Mouse (Mus musculus) brain, embryonic 18.5 days (tissue): Measurements from ENCODE around the gene Robo1.

Experiments
- DNase-seq: peaks from one replicate; pipeline ENCODE4 v3.0.0-alpha.2; 2012; ENCODE audit warnings: low read depth, low spot score

Robo1 gene

DNA sequence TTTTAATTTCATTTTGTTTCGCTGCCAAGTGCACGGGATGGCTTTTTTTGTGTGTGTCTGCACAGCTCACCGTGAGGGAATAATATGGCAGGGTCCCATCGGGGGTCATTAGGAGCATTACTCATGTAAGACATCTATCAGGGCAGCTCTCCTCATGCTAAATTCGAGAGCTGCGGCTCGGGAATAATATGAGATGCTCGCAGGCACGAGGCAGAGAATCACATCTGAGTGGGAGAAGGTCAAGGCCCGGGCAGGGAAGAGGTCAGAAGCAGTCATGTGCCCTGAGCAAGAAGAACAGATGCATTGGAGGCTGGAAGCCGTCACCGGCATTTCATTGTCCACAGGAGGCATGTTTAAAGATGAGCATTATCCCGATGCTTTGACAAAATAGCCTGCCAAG is 370.3 kb downstream of the Robo1 start:
- DNase-seq: no peak

- no peak for DNase-seq
Observed at GRCm38 (mm10) chr16:72678947-72679558, 370.9 kb downstream of the Robo1 start.

GRCm38 (mm10) chr16:72685604-72686479 is 377.7 kb downstream of the Robo1 start:
- no peak for DNase-seq

GRCm38 (mm10) chr16:72686480-72687053 is 378.5 kb downstream of the Robo1 start:
- no peak for DNase-seq

DNA sequence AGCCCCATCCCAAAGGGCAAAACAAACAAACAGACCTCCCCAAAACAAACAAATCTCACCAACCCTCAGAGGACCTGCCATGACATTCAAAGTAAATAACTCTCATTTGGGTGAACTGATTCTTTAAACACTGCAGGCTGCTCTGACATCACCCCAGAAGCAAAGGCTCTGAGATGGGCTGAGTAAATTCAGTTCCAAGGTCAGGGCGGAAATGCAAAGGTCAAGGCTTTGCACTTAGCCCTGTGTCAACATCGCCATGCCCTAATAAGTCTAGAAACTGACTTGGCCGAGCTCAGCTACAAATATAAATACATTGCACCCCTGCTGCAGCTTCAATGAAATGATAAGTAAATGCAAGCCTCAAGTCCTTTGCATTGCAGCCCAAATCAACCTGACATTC is 379.5 kb downstream of the Robo1 start:
- DNase-seq: no peak

- no peak for DNase-seq
Observed at GRCm38 (mm10) chr16:72688185-72688681, 380.1 kb downstream of the Robo1 start.

GRCm38 (mm10) chr16:72691909-72692308 is 383.8 kb downstream of the Robo1 start:
- DNase-seq: peak; percentile 20

DNA sequence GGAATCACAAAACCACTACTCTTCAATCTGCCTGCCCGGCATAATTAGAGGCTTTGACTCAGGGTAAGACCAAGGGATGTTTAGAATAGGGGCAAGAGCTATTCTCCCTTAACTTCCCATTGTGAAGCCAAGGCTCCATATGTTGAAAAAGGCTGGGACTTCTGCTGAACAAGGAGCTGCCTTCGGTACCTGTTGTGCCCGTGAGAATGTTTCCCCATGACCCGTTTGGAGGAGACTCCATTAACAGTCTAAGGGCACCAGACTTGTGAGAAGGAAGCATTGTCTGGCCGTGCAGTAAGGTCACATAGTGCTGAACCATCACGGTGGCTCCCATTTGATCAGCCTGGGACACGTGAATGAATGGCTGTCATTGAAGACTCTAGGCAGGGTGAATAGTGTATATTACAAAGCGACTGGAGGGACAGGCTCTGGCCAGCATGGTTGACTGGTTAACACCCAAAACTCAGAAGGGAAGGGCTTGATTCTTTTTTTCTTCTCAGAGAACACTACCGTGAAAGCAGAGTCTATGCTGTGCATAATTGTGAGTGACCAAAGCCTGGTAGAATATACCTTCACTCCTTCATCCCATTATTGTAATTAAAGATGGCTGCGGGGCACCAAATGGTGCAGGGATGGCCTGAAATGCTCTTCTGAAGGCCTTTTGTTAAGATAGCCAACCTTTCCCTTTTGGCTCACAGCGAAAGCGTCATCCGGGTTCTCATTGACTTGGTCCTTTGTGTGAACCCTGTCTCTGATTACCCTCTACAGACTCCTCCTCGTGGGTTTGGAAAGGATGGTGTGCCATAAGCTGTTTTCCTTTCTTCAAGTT is 385.6 kb downstream of the Robo1 start:
- no peak for DNase-seq

DNA sequence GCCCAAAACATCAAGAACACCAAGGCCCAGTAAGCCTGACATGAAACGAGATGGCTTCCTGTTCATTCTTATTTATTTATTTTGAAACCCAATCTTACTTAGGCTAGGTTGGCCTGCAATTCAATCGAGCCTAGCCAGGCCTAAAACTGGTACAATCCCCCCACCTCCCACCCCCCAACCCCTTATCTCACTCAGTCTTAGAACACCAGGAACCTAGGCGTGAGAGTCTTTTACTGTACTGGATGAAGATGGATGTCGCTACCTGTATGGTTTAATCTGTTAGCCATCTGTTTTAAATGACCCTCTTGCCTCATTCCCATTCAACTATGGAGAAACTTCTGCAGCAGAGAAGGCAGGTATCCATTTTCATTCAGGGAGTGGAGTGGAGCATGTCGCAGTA is 386.7 kb downstream of the Robo1 start:
- DNase-seq: no peak

DNA sequence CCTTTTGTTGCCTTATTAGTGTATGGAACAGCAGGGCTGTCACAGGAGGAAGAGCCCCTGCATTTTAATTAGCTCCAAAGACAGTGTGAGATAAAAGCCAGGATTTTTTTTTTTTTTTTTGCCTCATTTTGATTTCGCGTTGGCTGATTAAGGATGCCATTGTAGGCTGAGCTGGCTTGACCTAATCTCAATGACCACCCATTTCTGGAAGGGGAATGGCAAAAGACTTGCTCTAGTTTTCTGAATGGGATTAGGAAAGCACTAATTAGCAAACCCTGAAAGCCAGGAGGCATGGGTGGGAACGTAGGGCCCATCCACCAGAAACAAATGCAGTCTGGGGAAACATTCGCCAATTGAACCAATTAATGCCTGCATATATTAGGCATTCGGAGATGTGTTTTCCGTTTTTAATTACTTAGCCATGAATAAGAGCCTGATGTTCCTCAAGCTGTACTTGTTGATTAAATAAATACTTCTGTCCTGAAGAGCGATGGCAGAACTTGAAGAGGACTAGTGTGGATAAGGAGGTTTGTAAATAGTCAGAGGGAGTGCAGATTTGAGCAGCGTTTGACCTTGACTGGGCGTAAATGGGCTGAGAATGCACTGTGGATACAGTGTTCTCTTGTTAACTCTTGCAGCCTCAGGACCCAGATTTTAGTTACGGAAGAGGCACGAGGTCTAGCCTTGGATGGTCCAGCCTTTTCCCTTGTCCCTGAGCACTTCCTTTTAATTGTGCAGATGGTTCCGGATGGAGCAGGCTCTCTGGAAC is 391.3 kb downstream of the Robo1 start:
- peak; percentile 68 for DNase-seq

- DNase-seq: no peak
Observed at GRCm38 (mm10) chr16:72700297-72700696, 392.2 kb downstream of the Robo1 start.

- no peak for DNase-seq
Observed at GRCm38 (mm10) chr16:72703486-72703885, 395.4 kb downstream of the Robo1 start.

- no peak for DNase-seq
Observed at GRCm38 (mm10) chr16:72705851-72706250, 397.7 kb downstream of the Robo1 start.

- DNase-seq: no peak
Observed at GRCm38 (mm10) chr16:72708526-72708925, 400.4 kb downstream of the Robo1 start.

GRCm38 (mm10) chr16:72717118-72717802 is 409.2 kb downstream of the Robo1 start:
- DNase-seq: no peak

DNA sequence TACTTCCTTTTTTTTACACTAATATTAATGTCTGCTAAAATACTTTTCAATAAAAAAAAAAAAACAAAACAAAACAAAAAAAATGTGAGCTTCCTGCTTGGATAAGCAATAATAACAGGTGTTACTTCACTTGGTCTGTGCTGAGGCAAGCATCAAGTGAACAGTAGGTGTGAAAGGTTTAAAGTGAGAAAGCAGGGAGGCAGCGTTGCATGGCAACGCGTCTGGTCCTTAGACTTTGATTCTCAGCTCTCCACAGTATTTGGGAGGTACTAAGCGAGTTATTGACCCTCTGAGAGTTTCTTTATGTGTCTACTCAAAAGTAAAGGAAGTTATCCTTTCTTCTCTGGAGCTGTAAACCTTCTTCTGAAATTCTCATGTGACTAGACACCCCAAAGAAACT is 411.0 kb downstream of the Robo1 start:
- no peak for DNase-seq

DNA sequence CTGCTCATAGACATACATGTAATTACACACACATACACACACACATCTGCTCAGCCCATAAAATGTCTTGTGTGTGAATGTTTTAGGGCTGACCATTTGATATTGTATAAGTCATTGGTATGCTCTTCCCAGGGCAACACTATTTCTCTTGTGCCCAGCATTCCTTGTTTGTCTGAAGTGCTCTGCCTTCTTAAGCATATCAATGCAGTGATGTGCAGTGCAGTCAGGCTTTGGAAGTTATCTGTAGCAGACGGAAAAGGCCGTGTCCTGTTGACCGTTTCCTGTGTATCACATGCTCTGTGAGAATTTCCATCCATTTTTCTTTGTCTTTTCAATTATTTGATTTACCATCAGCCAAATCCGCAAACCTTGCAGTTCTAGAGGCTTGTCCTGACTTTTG is 412.9 kb downstream of the Robo1 start:
- DNase-seq: no peak

DNA sequence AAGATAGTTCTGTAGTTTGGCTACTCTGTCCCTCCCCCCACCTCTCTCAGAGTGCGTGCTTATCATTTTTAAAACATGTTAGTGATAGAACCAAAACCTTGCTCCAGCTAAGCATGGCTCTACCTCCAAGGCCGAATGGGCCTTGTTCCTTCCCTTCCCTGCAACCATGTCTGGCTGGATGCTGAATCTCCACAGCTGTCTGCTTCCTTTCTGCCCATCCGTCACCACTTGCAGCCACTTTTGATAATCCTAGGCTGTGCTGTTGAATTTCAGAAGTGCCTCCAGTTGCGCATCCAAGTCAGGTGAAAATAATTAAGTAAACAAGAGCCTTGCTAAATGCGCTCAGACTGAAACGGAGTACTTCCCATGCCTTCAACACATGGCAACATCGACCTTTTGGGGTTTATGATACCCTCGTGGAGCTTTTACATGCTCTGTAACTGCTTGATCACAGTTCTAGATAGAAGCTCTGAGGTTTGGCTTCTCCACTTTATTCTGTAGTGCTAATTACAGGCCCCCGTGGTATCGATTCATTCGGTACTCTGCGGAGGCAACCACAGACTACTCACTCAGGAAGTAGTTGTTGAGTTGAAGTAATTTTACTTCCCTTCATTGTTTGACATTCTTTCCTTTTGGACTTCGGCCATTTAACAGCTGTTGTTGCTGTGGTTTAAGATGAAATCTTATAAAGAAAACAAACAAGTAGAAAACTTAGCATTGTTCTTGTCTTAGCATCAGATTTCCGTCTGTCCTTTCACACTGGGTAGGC is 413.8 kb downstream of the Robo1 start:
- no peak for DNase-seq

GRCm38 (mm10) chr16:72734234-72734633 is 426.1 kb downstream of the Robo1 start:
- no peak for DNase-seq

- no peak for DNase-seq
Observed at GRCm38 (mm10) chr16:72735175-72735574, 427.1 kb downstream of the Robo1 start.
